Mouse (Mus musculus) small intestine, adult 2 months (tissue): Measurements from ENCODE around the gene Neurl3. TPM values are rescaled to one million over a fixed set of nuclear protein-coding genes. Genes with fewer than 3 reads are reported as not detected.

Experiments used
- H3K27ac ChIP-seq: fragments of 200-500 bp; 2 replicates; pipeline ENCODE4 v1.5.1; 2012; ENCODE audit warnings: low read depth, low read length, control low read depth, inconsistent platforms; ENCODE audit not compliant: insufficient read depth
- H3K27me3 ChIP-seq: fragments of 200-500 bp; 2 replicates; pipeline ENCODE4 v1.6.1; 2012; ENCODE audit warnings: mild to moderate bottlenecking, moderate library complexity, low read length, inconsistent platforms; ENCODE audit not compliant: control insufficient read depth, insufficient read depth
- H3K36me3 ChIP-seq: fragments of 200-500 bp; 2 replicates; pipeline ENCODE4 v1.6.1; 2012; ENCODE audit warnings: mild to moderate bottlenecking, low read length, control low read depth, inconsistent platforms; ENCODE audit not compliant: control insufficient read depth, insufficient read depth
- H3K4me1 ChIP-seq: fragments of 200-500 bp; 2 replicates; pipeline ENCODE4 v1.6.1; 2012; ENCODE audit warnings: low read length, inconsistent platforms, mixed read lengths; ENCODE audit not compliant: control insufficient read depth, insufficient read depth, insufficient read length
- H3K4me3 ChIP-seq: fragments of 200-500 bp; 2 replicates; pipeline ENCODE4 v1.5.1; 2012; ENCODE audit warnings: low read depth, mild to moderate bottlenecking, control low read depth, inconsistent platforms, low read length, moderate library complexity
- CTCF ChIP-seq: fragments of 200-500 bp; IDR thresholded peaks from 2 replicates; pipeline ENCODE4 v1.5.1; 2012; ENCODE audit warnings: low read depth, mild to moderate bottlenecking, control low read depth, inconsistent platforms, low read length, moderate library complexity, mixed read lengths; ENCODE audit not compliant: insufficient replicate concordance, insufficient read length; ENCODE audit errors: extremely low read depth
- POLR2A ChIP-seq: fragments of 200-500 bp; IDR thresholded peaks from 2 replicates; pipeline ENCODE4 v1.6.1; 2012; ENCODE audit warnings: low read depth, mild to moderate bottlenecking, control low read depth, inconsistent platforms, low read length, moderate library complexity
- WGBS: fragments of 180-500 bp; shearing (Covaris S2); methylation state at CpG from one replicate; pipeline ENCODE4 v1.1.7; 2018; 5-methylcytosine and 5-hydroxymethylcytosine counted together
- polyA plus RNA-seq: library from polyadenylated mRNA; depleted of rRNA; stranded (reverse); fragments of >200 nt; gene quantifications from 2 replicates; pipeline ENCODE4 v1.2.3, GENCODE M21; 2012

The Neurl3 gene
- polyA plus RNA-seq, 1 experiment, result 170 TPM

- Histone ChIP-seq H3K4me1 (peaks cover 3% of the 10 kb centered on the region), H3K4me3 (no peak overlapping the region), H3K27ac (no peak overlapping the region), H3K27me3 (peaks cover 5% of the 10 kb centered on the region), H3K36me3 (no peaks in the 10 kb centered on the region)
- WGBS, result 45% methylated on average over 13 of the region's 13 CpGs
- TF ChIP-seq POLR2A, result no peak
- TF ChIP-seq CTCF, result no peak
These were observed 24.6 kb upstream of the Neurl3 start for GRCm38 (mm10) chr1:36299126-36299525.

GRCm38 (mm10) chr1:36298107-36298506 lies 23.6 kb upstream of the Neurl3 start:
- H3K4me3 ChIP-seq, result no peak overlapping the region
- WGBS, result 60% methylated on average over 4 of the region's 4 CpGs
- TF ChIP-seq POLR2A, result no peak
- no peak for TF ChIP-seq CTCF
- H3K4me1 ChIP-seq, result peaks cover 3% of the 10 kb centered on the region; the same call in 1 of the 2 replicates
- peaks cover 4% of the 10 kb centered on the region for H3K27me3 ChIP-seq
- H3K27ac ChIP-seq, result no peak overlapping the region
- H3K36me3 ChIP-seq, result no peaks in the 10 kb centered on the region

DNA sequence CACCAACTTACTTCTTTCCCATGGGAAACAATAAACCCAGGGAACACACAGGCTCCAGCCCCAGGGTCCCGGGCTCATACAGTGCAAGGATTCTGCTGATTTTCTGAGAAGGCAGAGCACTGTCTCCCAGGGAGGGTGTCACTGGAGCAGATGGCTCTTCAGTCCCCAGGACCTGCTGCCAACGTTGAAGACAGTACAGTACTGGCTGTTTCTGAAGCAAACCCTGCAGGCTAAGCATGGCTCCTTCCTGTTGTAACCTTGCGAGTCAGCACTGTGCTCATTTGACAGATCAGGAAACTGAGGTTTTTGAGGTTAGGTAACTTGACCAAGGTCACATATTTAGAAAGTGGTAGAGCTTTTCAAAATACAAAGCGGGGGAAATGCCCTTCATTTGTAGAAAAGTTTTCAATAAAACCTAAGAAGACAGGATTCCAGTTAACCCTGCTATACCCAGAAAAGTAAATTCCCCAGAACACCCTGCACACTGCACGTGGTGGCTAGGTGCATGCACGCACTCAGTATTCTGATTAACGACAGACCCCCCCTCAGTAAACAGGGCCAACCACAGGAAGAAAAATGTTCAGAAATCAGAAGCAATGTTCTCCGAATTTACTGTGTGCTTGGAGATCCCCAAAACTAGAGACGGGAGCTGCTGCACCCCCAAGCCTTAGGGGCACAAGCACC lies 22.1 kb upstream of the Neurl3 start:
- no peak for TF ChIP-seq CTCF
- TF ChIP-seq POLR2A, result no peak
- H3K27ac ChIP-seq, result no peak overlapping the region
- no peaks in the 10 kb centered on the region for H3K27me3 ChIP-seq
- peaks cover 3% of the 10 kb centered on the region; the same call in 1 of the 2 replicates for H3K4me1 ChIP-seq
- WGBS, result 61% methylated on average over 9 of the region's 9 CpGs
- H3K36me3 ChIP-seq, result no peaks in the 10 kb centered on the region
- no peak overlapping the region for H3K4me3 ChIP-seq

- H3K4me3 ChIP-seq, result no peak overlapping the region
- 64% methylated on average over 3 of the region's 3 CpGs for WGBS
- TF ChIP-seq POLR2A (no peak), CTCF (no peak)
- H3K27me3 ChIP-seq, result no peaks in the 10 kb centered on the region
- H3K27ac ChIP-seq, result no peak overlapping the region
- H3K36me3 ChIP-seq, result no peaks in the 10 kb centered on the region
- H3K4me1 ChIP-seq, result peaks cover 3% of the 10 kb centered on the region; the same call in 1 of the 2 replicates
These were observed 19.9 kb upstream of the Neurl3 start for GRCm38 (mm10) chr1:36294402-36294801.

GRCm38 (mm10) chr1:36293470-36293869 lies 19.0 kb upstream of the Neurl3 start:
- Histone ChIP-seq H3K27me3 (no peaks in the 10 kb centered on the region), H3K4me3 (no peak overlapping the region), H3K36me3 (no peaks in the 10 kb centered on the region), H3K4me1 (peaks cover 3% of the 10 kb centered on the region; the same call in 1 of the 2 replicates), H3K27ac (no peak overlapping the region)
- WGBS, result 87% methylated on average over 8 of the region's 8 CpGs
- TF ChIP-seq POLR2A (no peak), CTCF (no peak)

DNA sequence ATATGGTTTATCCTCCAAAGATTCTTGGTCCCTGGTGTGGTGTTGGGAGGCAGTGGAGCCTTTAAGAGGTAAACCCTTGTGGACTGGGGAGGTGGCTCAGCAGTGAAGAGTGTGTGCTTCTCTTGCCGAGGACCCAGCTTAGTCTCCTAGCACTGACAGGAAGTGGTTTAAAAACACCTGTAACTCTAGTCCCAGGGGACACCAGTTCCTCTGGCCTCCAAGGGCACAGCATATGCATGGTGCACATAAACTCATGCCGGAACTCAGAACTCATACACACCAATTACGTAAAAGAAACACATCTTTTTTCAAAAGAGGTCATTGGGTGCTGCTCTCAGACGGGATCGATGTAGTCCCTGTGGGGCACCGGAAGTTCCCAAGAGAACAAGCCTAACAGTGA lies 7.4 kb upstream of the Neurl3 start:
- Histone ChIP-seq H3K4me3 (no peak overlapping the region), H3K27me3 (no peaks in the 10 kb centered on the region), H3K27ac (no peak overlapping the region), H3K4me1 (peaks cover under 1% of the 10 kb centered on the region; the same call in 1 of the 2 replicates), H3K36me3 (no peaks in the 10 kb centered on the region)
- TF ChIP-seq CTCF (no peak), POLR2A (no peak)
- WGBS, result 83% methylated on average over 6 of the region's 6 CpGs

- Histone ChIP-seq H3K4me1 (peaks cover 7% of the 10 kb centered on the region; the same call in 1 of the 2 replicates), H3K27me3 (no peaks in the 10 kb centered on the region), H3K36me3 (no peaks in the 10 kb centered on the region), H3K4me3 (no peak overlapping the region), H3K27ac (no peak overlapping the region)
- TF ChIP-seq POLR2A (no peak), CTCF (no peak)
- WGBS, result 86% methylated on average over 3 of the region's 3 CpGs
These were observed 6.5 kb upstream of the Neurl3 start for GRCm38 (mm10) chr1:36280938-36281337.
